Mouse (Mus musculus) C2C12 (cell line): Measurements from ENCODE around the gene Spint5.

Experiments
- CEBPB ChIP-seq: IDR thresholded peaks from one replicate; pipeline ENCODE4 v1.6.1; 2011; ENCODE audit warnings: low read depth, mild to moderate bottlenecking, control low read depth, moderate library complexity
- CTCF ChIP-seq: IDR thresholded peaks from one replicate; pipeline ENCODE4 v1.5.1; 2011; ENCODE audit not compliant: control insufficient read depth, insufficient read depth, insufficient read length
- FOSL1 ChIP-seq: IDR thresholded peaks from one replicate; pipeline ENCODE4 v1.8.0; 2011; ENCODE audit warnings: mild to moderate bottlenecking, low read length; ENCODE audit not compliant: poor library complexity, insufficient read depth, severe bottlenecking
- MAX ChIP-seq: IDR thresholded peaks from one replicate; pipeline ENCODE4 v1.6.1; 2011; ENCODE audit warnings: mild to moderate bottlenecking, control low read depth
- MYOD1 ChIP-seq: IDR thresholded peaks from one replicate; pipeline ENCODE4 v1.6.1; 2011; ENCODE audit warnings: low read depth; ENCODE audit not compliant: control insufficient read depth, insufficient read length
- MYOG ChIP-seq: IDR thresholded peaks from one replicate; pipeline ENCODE4 v1.6.1; 2011; ENCODE audit not compliant: control insufficient read depth, insufficient read length; ENCODE audit errors: extremely low read depth
- USF1 ChIP-seq: IDR thresholded peaks from one replicate; pipeline ENCODE4 v1.6.1; 2011; ENCODE audit warnings: low read depth, mild to moderate bottlenecking, control low read depth, moderate library complexity

- no peak for TF ChIP-seq USF1
- no peak for TF ChIP-seq CTCF
- no peak for TF ChIP-seq FOSL1
- TF ChIP-seq MAX, result no peak
- TF ChIP-seq MYOD1, result no peak
- no peak for TF ChIP-seq CEBPB
- TF ChIP-seq MYOG, result no peak
These were observed 39.0 kb upstream of the Spint5 start for GRCm38 (mm10) chr2:164676103-164676502.
